Mouse (Mus musculus) thymus, adult 18-20 months (tissue): ENCODE data around the gene Gm7534.

Experiments
- DNase-seq, 2 experiments: peaks; one replicate each; pipeline ENCODE4 v3.0.0; 2022; ENCODE audit warnings: mixed read lengths in 2 of 2

Gm7534 gene

DNA sequence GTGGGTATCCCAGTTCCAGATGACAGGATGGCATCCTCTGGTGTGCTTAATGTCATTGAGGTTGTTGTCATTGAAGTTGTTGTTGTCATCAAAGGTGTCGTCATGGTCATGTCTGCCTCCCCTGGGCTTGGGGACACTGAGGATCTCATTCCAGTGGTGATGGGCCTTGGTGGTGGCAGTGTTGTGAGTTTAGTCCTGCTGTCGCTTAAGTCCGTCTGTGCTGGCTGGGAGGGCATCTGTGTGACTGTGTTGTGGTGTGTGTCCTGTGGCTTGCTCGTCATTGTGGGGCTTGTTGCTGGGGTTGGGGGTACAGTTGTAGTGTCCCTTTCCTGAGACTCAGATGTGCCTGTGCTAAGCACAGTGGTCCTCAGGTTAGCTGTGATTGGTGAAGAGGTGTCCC lies at the start of gene Gm7534:
Gene Gm7534 (minus strand): TSS at position 101 of the 400 bp plus-strand sequence.
- no peak for DNase-seq

DNA sequence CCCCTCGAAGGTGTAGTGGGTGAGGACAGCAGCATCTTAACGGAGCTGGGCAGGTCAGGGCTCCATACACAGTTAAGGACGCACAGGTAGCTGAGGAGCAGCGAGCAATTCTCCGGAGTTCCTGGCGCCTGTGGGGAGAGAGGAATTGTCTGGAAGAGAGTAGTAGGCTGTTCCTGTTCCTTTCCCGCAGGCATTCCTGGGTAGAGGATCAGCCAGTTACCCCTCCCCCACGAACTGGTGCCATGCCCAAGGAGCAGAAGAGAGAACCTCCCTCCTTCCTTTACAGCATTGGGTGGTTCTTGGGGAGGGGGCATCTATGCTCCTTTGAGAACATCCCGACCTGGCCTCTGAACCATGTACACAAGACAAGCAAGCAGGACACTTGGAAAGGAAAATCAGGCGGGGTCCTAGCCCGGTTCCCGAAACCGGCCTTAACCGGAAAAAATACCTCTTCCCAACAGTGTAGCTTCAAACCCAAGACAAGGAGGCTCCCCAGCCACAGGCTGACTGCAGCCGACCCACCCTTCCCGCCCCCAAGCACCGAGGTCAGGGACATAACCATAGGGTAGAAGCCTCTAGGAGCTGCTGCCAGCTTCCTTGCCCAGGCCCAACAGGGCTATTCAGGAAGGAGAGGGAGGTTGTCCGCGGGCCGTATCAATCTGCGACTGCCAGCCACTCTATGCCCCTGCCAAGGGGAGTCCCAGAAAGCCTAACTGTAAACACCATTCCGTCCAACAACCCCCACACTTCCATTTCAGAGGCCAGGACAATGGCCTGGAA lies 49.5 kb upstream of the Gm7534 start:
- no peak for DNase-seq

DNA sequence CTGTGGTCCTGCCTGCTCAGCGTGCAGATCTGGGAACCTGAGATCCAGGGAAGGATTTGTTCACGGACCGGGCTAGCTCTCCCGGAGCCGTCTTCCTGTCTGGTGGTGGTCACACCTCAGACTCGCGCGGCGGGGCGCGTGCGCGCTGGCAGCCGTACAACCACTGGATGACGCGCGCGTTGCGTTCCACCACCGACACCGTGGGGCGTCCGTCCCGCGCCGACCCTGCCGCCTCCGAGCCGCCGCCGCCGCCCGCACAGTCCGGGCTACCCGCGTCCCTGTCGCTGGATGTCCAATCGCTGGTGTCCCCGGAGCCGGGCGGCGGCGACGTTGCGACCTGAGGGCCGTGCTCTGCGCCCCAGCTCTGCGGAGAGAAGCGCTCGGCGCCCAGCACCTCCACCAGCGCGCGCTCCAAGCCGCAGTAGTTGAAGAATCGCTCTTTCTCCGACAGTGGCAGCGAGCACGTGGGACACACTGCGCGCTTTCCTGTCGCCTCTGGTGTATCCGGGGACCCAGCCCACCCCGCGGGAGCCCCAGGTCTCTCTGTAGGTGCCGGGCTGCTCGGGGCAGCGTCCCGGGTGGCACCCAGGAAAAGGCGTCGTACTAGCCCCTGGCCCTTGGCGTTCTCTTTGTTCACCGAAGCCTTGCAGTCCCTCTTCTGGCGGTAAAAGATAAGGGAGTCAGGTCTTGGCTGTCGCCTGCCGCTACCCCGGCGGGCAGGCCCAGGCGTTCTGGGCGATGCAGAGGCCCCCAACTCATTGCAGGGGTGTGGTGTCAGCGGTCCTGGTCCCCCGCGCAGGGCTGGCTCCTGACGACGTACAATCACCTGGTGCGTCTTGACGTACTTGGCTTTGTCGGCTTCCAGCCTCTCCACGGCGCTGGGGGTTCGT lies 48.7 kb upstream of the Gm7534 start:
- no peak for DNase-seq

DNA sequence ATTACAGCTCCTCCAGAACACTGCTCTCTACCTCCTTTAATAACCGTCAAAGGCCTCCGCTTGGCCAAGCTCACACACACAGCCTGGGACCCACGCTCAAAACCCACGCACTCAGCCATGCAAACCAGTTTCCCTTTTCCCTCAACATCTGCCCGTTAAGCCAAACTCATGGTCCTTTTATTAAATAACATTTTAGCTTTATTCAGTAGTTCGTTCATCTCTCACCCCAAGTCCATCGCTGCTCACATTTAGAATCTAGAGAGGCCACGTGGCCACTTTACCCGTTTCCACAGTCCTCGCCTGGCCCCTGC lies 48.1 kb upstream of the Gm7534 start:
- DNase-seq, result no peak

DNA sequence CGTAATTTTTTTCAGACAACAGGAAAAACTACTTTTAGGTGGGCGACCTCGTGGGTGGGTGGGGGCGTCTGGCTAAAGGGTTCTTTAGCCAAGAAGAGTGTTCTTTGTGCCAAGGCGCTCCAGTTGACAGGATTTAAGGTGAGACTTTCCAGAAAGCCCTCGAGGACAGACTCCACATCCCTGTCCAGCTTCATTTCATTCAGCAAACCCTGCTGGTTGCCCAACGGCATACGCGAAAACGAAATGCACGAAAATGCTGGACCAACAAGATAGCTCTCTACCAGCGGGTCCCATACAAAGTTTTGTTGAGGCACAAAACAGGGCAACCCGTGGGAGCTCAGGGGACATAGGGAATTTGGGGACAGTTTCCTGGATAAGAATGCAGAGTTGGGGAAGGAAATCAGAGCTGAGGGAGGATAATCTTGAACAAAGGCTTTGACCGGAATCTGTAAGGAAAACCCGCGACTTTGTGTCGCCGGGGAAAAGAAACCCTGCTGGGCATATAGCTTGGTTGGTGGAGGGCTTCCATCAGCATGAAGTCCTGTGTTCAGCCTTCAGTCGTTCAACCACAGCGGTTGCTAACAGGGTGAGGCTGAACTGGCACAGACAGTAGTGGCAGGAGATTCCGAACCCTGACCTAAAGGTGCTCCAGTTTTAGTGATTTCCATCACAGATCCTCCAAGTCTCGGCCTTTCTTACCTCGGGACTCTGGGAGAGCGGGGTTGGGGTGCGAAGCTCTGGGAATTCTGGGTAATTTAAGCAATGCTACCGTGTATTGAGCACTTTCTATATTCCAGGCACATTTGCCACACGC lies 47.5 kb upstream of the Gm7534 start:
- no peak for DNase-seq

DNA sequence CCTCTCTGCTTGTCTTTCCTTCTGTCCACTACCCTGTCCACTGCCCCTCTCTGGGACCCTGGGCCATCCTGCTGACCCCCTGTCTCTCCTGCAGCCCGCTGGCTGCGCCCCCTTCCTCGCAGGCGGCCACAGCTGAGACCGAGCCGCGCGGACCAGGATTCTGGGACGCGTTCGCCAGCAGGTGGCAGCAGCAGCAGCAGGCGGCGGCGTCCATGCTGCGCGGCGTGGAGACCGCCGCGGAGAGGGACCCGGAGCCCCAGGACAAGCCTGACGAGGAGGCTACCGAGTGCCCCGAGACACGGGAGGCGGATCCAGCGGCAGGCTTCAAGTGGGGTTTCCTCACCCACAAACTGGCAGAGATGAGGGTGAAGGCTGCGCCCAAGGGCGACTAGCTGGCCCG lies 46.8 kb upstream of the Gm7534 start:
- peak; percentile 24 to 33 for DNase-seq

DNA sequence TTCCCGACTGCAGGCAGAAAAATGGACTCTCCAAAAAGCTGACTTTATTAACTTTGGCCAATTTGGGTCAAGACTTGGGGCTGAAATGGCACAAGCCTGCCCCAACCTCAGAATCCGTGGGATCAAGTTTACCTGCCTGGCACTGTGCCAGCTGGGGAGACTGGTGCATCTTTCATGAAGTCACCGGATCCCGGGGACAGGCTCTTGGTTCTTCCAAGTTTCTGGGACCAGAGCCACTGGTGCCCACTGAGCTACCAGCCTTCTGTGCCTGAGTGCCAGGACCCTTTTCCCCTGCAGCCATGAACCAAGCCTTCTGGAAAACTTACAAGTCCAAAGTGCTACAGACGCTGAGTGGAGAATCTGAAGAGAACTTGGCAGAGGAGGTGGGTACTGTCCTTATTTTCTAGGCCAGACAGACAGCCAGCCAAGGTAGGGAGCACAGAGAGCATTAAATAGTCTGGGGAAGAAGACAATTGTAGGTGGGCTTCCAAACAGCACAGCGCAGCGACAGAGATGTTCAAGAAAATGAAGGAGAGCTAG lies 44.0 kb upstream of the Gm7534 start, which contains the start of gene Gm30191:
Gene Gm30191 (plus strand): TSS at position 217 of the 540 bp plus-strand sequence.
- no peak for DNase-seq

DNA sequence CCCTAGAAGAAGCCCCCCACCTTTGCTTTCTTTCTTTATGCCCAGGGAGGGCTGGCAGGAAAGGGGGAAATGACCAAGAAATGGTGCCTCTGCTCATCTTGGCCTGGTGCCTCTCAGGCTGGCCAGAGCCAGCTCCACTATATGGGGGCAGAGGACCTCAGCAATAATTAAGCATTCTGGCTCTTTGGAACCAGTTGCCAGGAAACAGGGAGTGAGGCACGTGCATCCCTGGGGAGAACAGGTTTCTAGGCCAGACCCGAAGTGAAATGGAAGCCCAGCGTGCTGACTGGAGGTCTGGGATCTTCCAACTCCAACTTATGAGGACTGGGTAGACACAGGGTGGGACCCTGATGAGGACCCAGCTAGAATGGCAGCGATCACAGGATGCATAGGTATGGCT lies 43.5 kb upstream of the Gm7534 start:
- no peak for DNase-seq

DNA sequence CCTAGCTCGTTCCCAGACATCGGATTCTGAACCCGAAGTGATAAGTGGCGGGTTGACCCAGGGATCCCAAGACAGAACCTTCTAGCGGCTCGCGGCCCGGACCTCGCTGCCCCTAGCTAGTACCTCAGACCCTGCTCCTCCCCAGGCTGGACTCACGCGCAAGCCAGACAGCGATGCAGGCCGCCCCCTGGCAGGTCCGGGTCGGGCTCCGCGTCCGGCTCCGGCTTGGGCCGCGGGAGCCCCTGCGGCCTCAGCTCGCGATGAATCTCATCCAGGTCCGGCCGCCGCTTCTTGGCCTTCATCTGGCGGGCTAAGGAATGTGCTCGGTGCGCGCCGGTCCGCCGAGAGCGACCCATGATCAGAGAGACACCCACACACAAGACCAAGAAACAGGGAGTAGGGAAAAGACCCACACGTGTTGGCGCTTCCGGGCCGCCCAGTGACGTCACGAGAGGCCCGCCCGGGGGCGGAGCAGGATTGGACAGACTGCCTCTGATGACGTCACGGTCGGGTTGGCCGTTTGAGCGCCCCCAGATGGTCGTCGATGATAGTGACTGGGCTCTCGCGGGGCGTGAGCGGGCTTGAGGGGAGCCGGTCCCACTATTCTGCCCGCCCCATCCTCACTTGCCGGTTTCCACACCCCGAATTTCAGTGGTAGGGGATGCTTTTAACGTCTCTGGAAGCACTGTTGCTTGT lies 42.5 kb upstream of the Gm7534 start, which contains the start of gene Zfp593:
Gene Zfp593 (minus strand): TSS at position 445 of the 696 bp plus-strand sequence.
- peak; percentile 87 to 92 for DNase-seq

DNA sequence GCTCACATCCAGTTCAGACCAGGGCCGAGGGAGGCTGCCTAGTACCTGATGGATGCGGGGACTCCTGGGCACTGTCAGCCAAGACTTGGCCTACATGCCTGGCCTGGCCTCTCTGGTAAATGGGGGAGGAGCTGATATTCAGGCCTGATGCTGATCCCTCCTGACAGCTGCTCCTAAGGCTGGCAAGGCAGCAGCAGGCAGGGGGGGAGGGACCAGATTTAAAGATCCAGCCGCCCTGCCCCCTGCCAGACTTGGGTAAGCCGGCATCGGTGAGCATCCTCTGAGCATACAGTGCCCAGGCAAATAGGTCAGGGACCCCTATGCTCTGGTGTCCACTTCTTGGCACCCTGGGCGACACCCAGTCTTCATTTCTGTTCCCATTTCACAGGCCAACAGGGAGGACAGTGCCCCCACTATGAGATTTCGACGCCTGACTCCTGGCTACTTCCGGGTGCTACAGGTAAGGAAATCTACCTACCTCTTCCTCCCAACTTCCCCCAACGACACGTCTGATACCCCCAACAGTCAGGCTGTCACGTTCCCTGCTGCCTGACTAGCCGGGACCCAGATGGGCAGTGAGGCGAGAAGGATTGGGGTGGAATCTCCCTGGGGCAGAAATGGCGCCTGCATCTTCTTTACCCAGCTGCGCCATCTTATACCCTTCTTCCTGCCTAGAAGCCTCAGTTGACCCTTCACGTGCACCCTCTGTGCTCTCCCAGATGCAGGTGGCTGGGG lies 40.9 kb upstream of the Gm7534 start, which contains the start of gene E130218I03Rik:
Gene E130218I03Rik (plus strand): TSS at position 147 of the 735 bp plus-strand sequence.
- DNase-seq, result no peak

DNA sequence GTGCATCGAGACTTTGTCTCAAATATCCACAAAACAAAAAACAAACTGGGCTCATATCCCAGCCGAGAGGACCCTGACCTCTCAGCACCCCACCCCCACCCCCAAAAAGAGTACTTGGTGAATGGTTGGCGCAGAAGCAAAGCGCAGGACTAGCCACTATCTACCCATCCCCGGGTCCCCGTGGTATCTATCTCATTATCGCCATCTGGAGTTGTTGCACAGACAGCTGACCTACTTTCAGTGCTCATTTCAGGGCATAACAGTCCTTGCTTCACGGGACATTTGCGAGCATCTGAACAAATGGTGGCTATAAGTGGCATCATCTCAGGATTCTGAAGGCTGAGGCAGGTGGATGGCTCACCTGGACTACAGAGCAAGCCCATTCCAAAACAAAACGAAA lies 35.9 kb upstream of the Gm7534 start:
- no peak for DNase-seq

DNA sequence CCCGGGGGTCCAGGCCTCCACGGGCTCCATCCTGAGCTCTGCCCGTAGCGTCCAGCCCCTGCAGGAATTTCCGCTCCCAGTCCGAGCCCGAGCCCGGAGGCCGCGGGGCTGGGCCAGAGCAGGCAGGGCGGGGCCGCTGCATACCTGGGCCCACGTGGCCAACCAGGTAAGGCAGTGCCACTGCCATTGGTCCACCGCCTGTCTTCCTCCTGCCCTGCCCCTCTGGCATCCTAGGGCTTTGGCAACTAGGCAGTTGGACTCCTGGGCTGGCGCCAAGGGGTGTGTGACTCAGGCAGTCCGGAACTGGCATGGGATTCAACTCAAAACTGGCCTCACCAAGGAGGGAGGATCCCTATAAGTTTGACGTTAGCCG lies 35.5 kb upstream of the Gm7534 start, which contains the start of gene Cnksr1:
Gene Cnksr1 (minus strand): TSS at position 121 of the 373 bp plus-strand sequence.
- DNase-seq, result peak in 1 of 2 experiments; percentile 13

DNA sequence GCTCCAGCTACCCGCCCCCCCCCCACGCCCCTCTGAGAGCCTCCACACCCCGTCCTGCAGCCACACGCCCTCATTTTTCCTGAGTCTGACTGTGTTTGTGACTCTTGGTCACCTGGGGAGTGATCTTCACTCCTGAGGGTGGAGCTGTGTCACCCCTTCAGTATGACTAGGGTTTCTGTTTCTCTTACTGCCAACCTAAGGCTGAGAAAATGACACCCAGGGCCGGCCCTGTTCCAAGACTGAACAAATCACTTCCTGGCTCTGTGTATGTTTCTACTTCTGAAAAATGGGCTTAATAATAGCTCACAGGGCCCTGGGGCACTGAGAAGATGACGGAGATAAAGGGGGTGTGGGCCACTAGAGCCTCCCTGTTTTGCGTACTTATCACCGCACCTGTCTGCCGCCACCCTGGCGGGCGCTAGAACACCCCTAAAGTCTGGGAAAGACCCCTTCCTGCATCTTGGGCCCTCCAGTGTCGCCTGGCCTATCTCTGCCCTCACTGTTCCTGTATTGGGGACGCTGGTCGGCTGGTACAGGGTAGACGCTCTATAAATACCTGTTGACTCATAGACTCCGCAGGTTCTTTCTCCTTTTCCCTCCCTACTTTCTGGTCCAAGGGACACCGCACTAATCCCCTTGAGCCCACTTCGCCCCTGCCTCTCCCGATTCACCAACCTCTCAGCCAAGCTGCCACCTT lies 34.9 kb upstream of the Gm7534 start:
- no peak for DNase-seq

DNA sequence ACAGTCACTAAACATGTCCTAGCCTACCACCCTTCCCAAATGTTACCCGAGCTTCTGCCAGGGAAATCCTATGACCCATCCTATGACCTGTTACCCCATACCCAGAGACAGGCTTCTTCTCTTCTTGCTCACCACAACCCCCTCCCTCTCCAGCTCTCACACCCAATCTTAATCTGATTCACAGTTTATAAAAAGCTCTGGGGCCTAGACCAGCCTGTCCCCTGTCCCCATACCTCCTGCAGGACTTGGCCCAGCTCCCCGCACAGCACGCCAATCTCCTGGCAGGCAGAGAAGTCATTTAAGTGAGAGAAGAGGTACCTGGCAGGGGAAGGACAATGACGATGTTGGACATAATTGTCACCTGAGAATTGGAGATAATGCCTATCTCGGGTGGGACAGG lies 32.1 kb upstream of the Gm7534 start:
- no peak for DNase-seq

DNA sequence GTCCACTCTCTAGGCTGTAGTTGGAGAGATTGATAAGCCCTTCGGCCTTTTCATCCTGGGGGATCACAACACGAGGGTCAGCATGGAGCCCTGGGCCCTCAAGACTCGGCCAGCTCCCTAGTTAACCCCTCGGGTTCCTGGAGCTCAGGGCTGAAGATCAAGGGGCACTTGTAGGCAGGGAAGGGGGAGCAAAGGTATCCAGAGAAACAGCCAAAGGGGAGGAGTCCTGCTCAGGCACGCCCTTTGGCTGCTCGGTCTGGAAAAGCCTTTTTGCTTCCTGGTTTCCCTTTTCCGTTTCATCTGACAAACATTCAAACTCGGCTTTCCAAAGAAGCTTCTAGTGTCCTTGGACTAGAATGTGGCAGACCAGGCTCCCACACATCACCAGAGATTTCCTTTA lies 27.6 kb upstream of the Gm7534 start:
- no peak for DNase-seq

DNA sequence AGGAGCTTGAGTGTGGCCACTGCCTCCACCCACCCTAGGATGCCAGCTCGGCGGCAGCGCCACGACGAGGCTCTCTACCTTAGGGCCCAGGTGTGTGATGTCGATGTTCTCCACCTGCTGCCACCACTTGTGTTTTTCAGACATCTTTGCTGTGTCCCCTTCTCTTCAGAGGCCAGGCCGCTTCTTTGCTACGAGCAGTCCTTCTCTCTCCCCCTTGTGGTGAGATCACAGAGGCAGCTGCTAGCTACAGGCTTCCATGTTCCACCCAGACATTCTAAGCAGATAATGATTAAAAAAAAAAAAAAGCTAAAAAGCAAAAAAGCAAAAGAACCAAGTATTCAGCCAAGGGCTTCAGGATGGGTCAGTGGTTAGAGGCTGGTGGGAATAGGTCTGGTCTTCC lies 24.4 kb upstream of the Gm7534 start, which contains the start of gene Catsper4:
Gene Catsper4 (minus strand): TSS at position 190 of the 400 bp plus-strand sequence.
- DNase-seq, result no peak

DNA sequence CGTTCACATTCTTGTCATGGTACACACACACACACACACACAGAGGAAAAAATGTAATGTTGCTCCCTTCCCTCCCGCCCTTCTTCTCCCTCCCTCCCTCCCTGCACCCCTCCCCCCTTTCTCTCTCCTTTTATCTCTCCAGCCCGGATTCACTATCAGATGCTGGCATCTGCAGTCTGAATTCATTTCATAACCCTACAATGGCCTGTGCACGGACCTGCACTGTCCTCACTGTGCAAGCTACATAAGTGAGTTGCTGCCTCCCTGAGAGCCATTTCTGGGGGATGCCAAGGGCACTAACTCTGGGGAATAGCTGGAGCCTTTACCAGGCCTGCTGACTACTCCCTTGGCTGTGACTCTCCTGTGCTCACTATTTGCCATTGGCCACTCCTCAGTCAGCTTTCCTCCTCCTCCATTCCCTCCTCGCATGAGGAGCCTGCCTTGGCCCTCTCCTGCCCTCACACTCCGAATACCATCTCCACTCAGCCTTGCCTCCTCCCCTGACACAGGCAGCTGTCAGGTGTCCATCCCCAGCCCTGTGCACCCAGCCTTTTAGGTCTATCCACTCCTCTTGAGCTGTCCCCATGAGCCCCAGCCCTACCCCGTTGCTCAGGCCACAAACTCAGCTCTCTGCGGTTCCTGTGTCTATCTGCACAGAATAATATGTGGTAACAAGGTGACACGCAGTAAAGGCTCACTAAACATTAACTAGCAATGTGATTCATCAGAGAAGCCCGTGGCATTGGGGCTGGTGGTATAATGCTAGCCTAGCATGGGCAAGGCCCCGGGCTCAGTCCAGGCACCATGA lies 20.2 kb upstream of the Gm7534 start:
- DNase-seq, result no peak

DNA sequence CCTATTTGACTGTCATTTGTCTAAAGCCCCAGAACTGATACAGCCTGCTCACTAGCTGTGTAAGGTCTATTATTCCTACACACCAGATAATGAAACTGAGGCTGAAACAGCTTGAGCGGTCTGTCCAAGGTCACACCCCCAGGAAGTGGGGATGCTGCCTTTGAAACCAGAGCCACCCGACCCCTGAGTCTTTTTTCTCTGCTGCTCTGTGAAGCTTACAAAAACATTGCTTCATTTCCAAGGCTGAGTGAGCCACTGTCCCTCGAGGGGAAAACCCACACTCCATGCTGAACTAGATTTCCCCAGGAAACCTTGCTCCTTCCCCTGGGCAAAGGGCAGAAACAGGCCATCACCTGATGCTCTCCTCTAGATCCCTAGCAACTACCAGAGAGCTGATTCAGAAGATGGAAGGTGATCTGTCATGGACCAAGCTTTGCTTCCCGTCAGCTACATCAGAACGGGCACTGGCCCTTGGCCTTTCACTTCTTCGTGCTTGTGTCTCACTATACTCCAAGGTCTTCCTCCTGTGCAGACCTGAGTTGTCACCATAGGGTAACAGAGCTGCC lies 3.8 kb upstream of the Gm7534 start:
- DNase-seq, result no peak

DNA sequence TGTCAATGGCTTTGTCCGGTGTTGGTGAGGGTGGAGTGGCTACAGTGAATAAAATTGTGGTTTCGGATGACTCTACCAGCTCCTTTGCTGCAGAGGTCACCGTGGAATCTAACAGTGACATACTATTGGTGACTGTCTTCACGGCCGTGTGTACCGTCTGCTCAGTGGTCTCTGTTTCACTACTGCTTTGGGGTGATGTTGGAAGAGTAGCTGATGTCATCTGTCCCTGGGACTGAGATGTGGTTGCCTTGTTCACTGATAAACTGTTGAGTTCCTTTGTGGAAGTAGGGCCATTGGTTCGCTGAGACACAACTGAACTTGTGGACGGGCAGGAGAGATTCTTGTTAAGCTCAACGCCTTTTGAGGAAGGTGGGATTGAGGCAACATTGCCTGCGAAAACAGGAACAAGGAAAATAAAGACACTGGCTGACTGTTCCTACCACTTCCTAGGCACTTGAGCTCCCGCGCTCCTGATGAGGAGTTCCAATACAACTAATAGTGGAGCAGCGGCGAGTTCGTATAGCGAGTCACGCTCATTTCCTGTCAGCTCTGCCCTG lies 614 bp upstream of the Gm7534 start:
- no peak for DNase-seq
